ENCODE assay signal across 25 mouse cellular contexts in genomic region chr3:56457625-56458024, GRCm38 (mm10).
DNase-seq lines count a peak whose midpoint lies in the region; ATAC-seq lines count a peak whose summit lies in the region.
"Had no signal": no experiment of that assay in that cellular context is flagged by ENCODE, and none has a peak within 500 bp of the region (broad histone marks: within the 10 kb centered on the region; RNA-seq: fewer than 3 reads in every experiment).

No protein-coding gene starts in this region.

- peaks cover 19% of the 10 kb centered on the region for H3K4me1 ChIP-seq in forebrain, embryonic 13.5 days
- peaks cover 23% of the 10 kb centered on the region for H3K4me1 ChIP-seq in forebrain, embryonic 12.5 days
- H3K4me1 ChIP-seq in hindbrain, embryonic 14.5 days (replicated peaks; ENCODE audit: control insufficient read depth, insufficient read depth, low read length), result 0 out of 2 replicates have a peak, but pooled peaks cover 5% of the 10 kb centered on the region
- no peaks in the 10 kb centered on the region for H3K4me1 ChIP-seq in hindbrain, embryonic 11.5 days (replicated peaks; ENCODE audit: control insufficient read depth, insufficient read depth, low read length)
- peaks cover 34% of the 10 kb centered on the region for H3K4me1 ChIP-seq in midbrain, embryonic 13.5 days (replicated peaks)
- H3K4me1 ChIP-seq: heart, embryonic 12.5 days; limb, embryonic 13.5 days; lung, embryonic 15.5 days had no signal

- H3K9ac ChIP-seq in forebrain, embryonic 13.5 days, result no peak overlapping the region
- H3K9ac ChIP-seq in forebrain, embryonic 12.5 days, result no peak overlapping the region
- no peak overlapping the region for H3K9ac ChIP-seq in hindbrain, embryonic 14.5 days
- H3K9ac ChIP-seq in hindbrain, embryonic 11.5 days (ENCODE audit: low read depth, low read length), result no peak overlapping the region
- no peak overlapping the region for H3K9ac ChIP-seq in midbrain, embryonic 13.5 days (replicated peaks)
- H3K9ac ChIP-seq: heart, embryonic 12.5 days; limb, embryonic 13.5 days; lung, embryonic 15.5 days had no signal

- H3K36me3 ChIP-seq in forebrain, embryonic 13.5 days (ENCODE audit: poor library complexity, severe bottlenecking), result no peaks in the 10 kb centered on the region
- H3K36me3 ChIP-seq in forebrain, embryonic 12.5 days (replicated peaks), result no peaks in the 10 kb centered on the region
- H3K36me3 ChIP-seq in hindbrain, embryonic 14.5 days (replicated peaks; ENCODE audit: control insufficient read depth, insufficient read depth), result no peaks in the 10 kb centered on the region
- no peaks in the 10 kb centered on the region for H3K36me3 ChIP-seq in hindbrain, embryonic 11.5 days (ENCODE audit: control insufficient read depth, insufficient read depth, low read length)
- H3K36me3 ChIP-seq in midbrain, embryonic 13.5 days, result no peaks in the 10 kb centered on the region
- H3K36me3 ChIP-seq: G1E; heart, embryonic 12.5 days; limb, embryonic 13.5 days; lung, embryonic 15.5 days had no signal

- H3K9me3 ChIP-seq in forebrain, embryonic 13.5 days (replicated peaks), result no peaks in the 10 kb centered on the region
- no peaks in the 10 kb centered on the region for H3K9me3 ChIP-seq in forebrain, embryonic 12.5 days
- no peaks in the 10 kb centered on the region for H3K9me3 ChIP-seq in hindbrain, embryonic 14.5 days (ENCODE audit: control insufficient read depth, low read length)
- H3K9me3 ChIP-seq in hindbrain, embryonic 11.5 days (ENCODE audit: control insufficient read depth, low read length), result no peaks in the 10 kb centered on the region
- H3K9me3 ChIP-seq in midbrain, embryonic 13.5 days, result no peaks in the 10 kb centered on the region
- H3K9me3 ChIP-seq: G1E; heart, embryonic 12.5 days; limb, embryonic 13.5 days; lung, embryonic 15.5 days had no signal

- WGBS in forebrain, embryonic 13.5 days, result 30% methylated on average over 4 of the region's 4 CpGs
- 56% methylated on average over 4 of the region's 4 CpGs for WGBS in forebrain, embryonic 12.5 days
- WGBS in hindbrain, embryonic 14.5 days, result 50% methylated on average over 4 of the region's 4 CpGs
- WGBS in hindbrain, embryonic 11.5 days, result 73% methylated on average over 4 of the region's 4 CpGs
- 48% methylated on average over 4 of the region's 4 CpGs for WGBS in midbrain, embryonic 13.5 days

- intact Hi-C loops in heart, postnatal 14 days (cut with DNase I), result no loop called here

- no peak overlapping the region for H3K4me3 ChIP-seq in forebrain, embryonic 13.5 days
- no peak overlapping the region for H3K4me3 ChIP-seq in forebrain, embryonic 12.5 days (replicated peaks)
- H3K4me3 ChIP-seq in hindbrain, embryonic 14.5 days (replicated peaks; ENCODE audit: low read length), result no peak overlapping the region
- no peak overlapping the region for H3K4me3 ChIP-seq in hindbrain, embryonic 11.5 days (ENCODE audit: low read depth, low read length)
- no peak overlapping the region for H3K4me3 ChIP-seq in midbrain, embryonic 13.5 days (replicated peaks)
- H3K4me3 ChIP-seq: heart, adult 2 months; heart, embryonic 12.5 days; limb, embryonic 13.5 days; lung, embryonic 15.5 days had no signal

- peaks cover 6% of the 10 kb centered on the region; the same call in 1 of the 2 replicates for H3K27me3 ChIP-seq in forebrain, embryonic 13.5 days
- peaks cover 8% of the 10 kb centered on the region; the same call in 1 of the 2 replicates for H3K27me3 ChIP-seq in forebrain, embryonic 12.5 days
- H3K27me3 ChIP-seq in hindbrain, embryonic 14.5 days (ENCODE audit: control insufficient read depth, insufficient read depth, low read length), result no peaks in the 10 kb centered on the region
- H3K27me3 ChIP-seq in hindbrain, embryonic 11.5 days (ENCODE audit: control insufficient read depth, insufficient read depth, low read length), result no peaks in the 10 kb centered on the region
- H3K27me3 ChIP-seq in midbrain, embryonic 13.5 days, result no peaks in the 10 kb centered on the region
- H3K27me3 ChIP-seq: heart, embryonic 12.5 days; limb, embryonic 13.5 days; lung, embryonic 15.5 days; Patski had no signal

- ATAC-seq in forebrain, embryonic 13.5 days, result 0 out of 2 replicates have a peak, but pooled peaks have one; percentile 27
- no peak for ATAC-seq in forebrain, embryonic 12.5 days (ENCODE audit: low FRiP score)
- ATAC-seq in hindbrain, embryonic 14.5 days (ENCODE audit: low FRiP score), result no peak
- no peak for ATAC-seq in hindbrain, embryonic 11.5 days (ENCODE audit: low FRiP score)
- no peak for ATAC-seq in midbrain, embryonic 13.5 days
- ATAC-seq: Patski had no signal

- no peak overlapping the region for H3K27ac ChIP-seq in forebrain, embryonic 13.5 days
- H3K27ac ChIP-seq in forebrain, embryonic 12.5 days, result no peak overlapping the region
- 0 out of 2 replicates have a peak overlapping the region, but pooled peaks have one; percentile 6 for H3K27ac ChIP-seq in hindbrain, embryonic 14.5 days
- H3K27ac ChIP-seq in hindbrain, embryonic 11.5 days (ENCODE audit: low read depth, low read length), result no peak overlapping the region
- H3K27ac ChIP-seq in midbrain, embryonic 13.5 days, result peak overlapping the region; percentile 51
- H3K27ac ChIP-seq: heart, adult 2 months; kidney, postnatal 0 days; limb, embryonic 13.5 days; lung, embryonic 15.5 days; stomach, postnatal 0 days had no signal

- H3K4me2 ChIP-seq in forebrain, embryonic 13.5 days, result no peak overlapping the region
- no peak overlapping the region for H3K4me2 ChIP-seq in forebrain, embryonic 12.5 days
- H3K4me2 ChIP-seq in hindbrain, embryonic 14.5 days (replicated peaks), result no peak overlapping the region
- no peak overlapping the region for H3K4me2 ChIP-seq in hindbrain, embryonic 11.5 days (replicated peaks; ENCODE audit: low read depth, low read length)
- no peak overlapping the region for H3K4me2 ChIP-seq in midbrain, embryonic 13.5 days (replicated peaks)
- H3K4me2 ChIP-seq: heart, embryonic 12.5 days; limb, embryonic 13.5 days; liver, embryonic 11.5 days; lung, embryonic 15.5 days had no signal

- DNase-seq in hindbrain, embryonic 14.5 days (ENCODE audit: low spot score), result no peak
- no peak for DNase-seq in hindbrain, embryonic 11.5 days (ENCODE audit: low spot score)
- DNase-seq in brain, adult 2 months (ENCODE audit: low read depth, low spot score), result peak; percentile 56
- no peak for DNase-seq in embryo, embryonic 10.5 days (ENCODE audit: low spot score)
- DNase-seq in heart, postnatal 14 days, result no peak
- DNase-seq: adrenal gland, postnatal 14 days; cerebellum, adult 18-20 months; cerebellum, postnatal 10 days; heart, adult 2 months; kidney, adult 2 months; kidney, postnatal 4 days; right cerebral cortex, postnatal 4 days; thymus, adult 18-20 months; thymus, postnatal 36 days had no signal

Comparison
In these comparisons a context has a peak if more than half of its experiments do, and no peak if none do; other contexts are left out.
1. H3K27ac ChIP-seq: peak in hindbrain, embryonic 14.5 days (single experiment) and midbrain, embryonic 13.5 days (single experiment); none in forebrain, embryonic 13.5 days (single experiment), forebrain, embryonic 12.5 days (single experiment) and hindbrain, embryonic 11.5 days (single experiment).